Mouse (Mus musculus) ES-Bruce4 (cell line): ENCODE measurements around the gene Cdh13.

Experiments
- CTCF ChIP-seq: IDR thresholded peaks from one replicate; pipeline ENCODE4 v1.8.1; 2011; ENCODE audit warnings: low read depth, low read length
- EP300 ChIP-seq: IDR thresholded peaks from 2 replicates; pipeline ENCODE4 v1.6.1; 2011; ENCODE audit warnings: low read depth, low read length; ENCODE audit not compliant: insufficient read depth
- POLR2A ChIP-seq: IDR thresholded peaks from one replicate; pipeline ENCODE4 v1.8.1; 2011; ENCODE audit warnings: low read length; ENCODE audit not compliant: insufficient read depth

GRCm38 (mm10) chr8:119121236-119121635 is 837.7 kb downstream of the Cdh13 start:
- no peak for TF ChIP-seq POLR2A
- TF ChIP-seq CTCF, result no peak
- TF ChIP-seq EP300, result no peak
